Mouse (Mus musculus) myocyte (in vitro differentiated cells): Measurements from ENCODE around the gene Ms4a4b.

ENCODE experiments used
- CEBPB ChIP-seq: IDR thresholded peaks from 2 replicates; pipeline ENCODE4 v1.6.1; 2011; ENCODE audit warnings: mild to moderate bottlenecking, moderate library complexity; ENCODE audit not compliant: poor library complexity, insufficient read depth, severe bottlenecking
- MYOD1 ChIP-seq, 3 experiments: IDR thresholded peaks; one replicate each; pipeline ENCODE4 v1.6.1; 2011; ENCODE audit warnings: control low read depth in 2 of 3, low read depth in 2 of 3, mild to moderate bottlenecking in 2 of 3, moderate library complexity in 1 of 3; ENCODE audit not compliant: insufficient read length in 2 of 3, control insufficient read depth in 1 of 3
- POLR2A ChIP-seq: IDR thresholded peaks from one replicate; pipeline ENCODE4 v1.6.1; 2011; ENCODE audit warnings: low read depth, mild to moderate bottlenecking, control low read depth, moderate library complexity; ENCODE audit not compliant: insufficient read length

- TF ChIP-seq POLR2A (no peak), CEBPB (no peak), MYOD1 (IDR thresholded peaks at IDR 0.05; ENCODE audit: control insufficient read depth in 1 of 3, insufficient read length in 2 of 3, low read depth in 2 of 3) (no peak)
These were observed 36.4 kb downstream of the Ms4a4b start for GRCm38 (mm10) chr19:11479714-11480113.
